Mouse (Mus musculus): ENCODE measurements around the gene Myo7a.
A peak's percentile ranks its signal among the peaks of the same experiment; 100 is the strongest.

- TF ChIP-seq CTCF (IDR thresholded peaks at IDR 0.05; ENCODE audit: low read depth) (peak; percentile 45), EP300 (IDR thresholded peaks at IDR 0.05; ENCODE audit: low read depth) (no peak)
Measured at GRCm38 (mm10) chr7:98141206-98141605, 21.9 kb upstream of the Myo7a start.

All from heart, postnatal 0 days (tissue).